Mouse (Mus musculus) forebrain, embryonic 16.5 days (tissue): Measurements from ENCODE around the gene Grhl1. TPM values are rescaled to one million over a fixed set of nuclear protein-coding genes. Genes with fewer than 3 reads are reported as not detected.
A peak's percentile ranks its signal among the peaks of the same experiment; 100 is the strongest.
"Not testable (repeated sequence)": the region's sequence is repeated elsewhere in the genome, so short reads cannot be mapped to it uniquely, and the experiment has no call there.

Source experiments
- ATAC-seq: fragments of 200-750 bp; cut with Nextera tagmentation; 2 replicates; pipeline ENCODE4 v1.8.0; 2017; ENCODE audit warnings: mild to moderate bottlenecking, moderate library complexity
- H3K27ac ChIP-seq: fragments of 300-500 bp; sonication (generic); 2 replicates; pipeline ENCODE4 v1.5.1; 2014; ENCODE audit warnings: low read length, control low read depth
- H3K27me3 ChIP-seq: fragments of 300-500 bp; sonication (generic); replicated peaks from 2 replicates; pipeline ENCODE4 v1.6.1; 2014; ENCODE audit warnings: low read length; ENCODE audit not compliant: control insufficient read depth, insufficient read depth
- H3K36me3 ChIP-seq: fragments of 300-500 bp; sonication (generic); 2 replicates; pipeline ENCODE4 v1.6.1; 2014; ENCODE audit not compliant: control insufficient read depth, insufficient read depth
- H3K4me1 ChIP-seq: fragments of 300-500 bp; sonication (generic); replicated peaks from 2 replicates; pipeline ENCODE4 v1.6.1; 2014; ENCODE audit warnings: low read length; ENCODE audit not compliant: control insufficient read depth, insufficient read depth
- H3K4me2 ChIP-seq: fragments of 300-500 bp; sonication (generic); 2 replicates; pipeline ENCODE4 v1.6.1; 2014; ENCODE audit warnings: mild to moderate bottlenecking, low read length, control low read depth
- H3K4me3 ChIP-seq: fragments of 300-500 bp; sonication (generic); replicated peaks from 2 replicates; pipeline ENCODE4 v1.5.1; 2014; ENCODE audit warnings: mild to moderate bottlenecking, low read length, control low read depth
- H3K9ac ChIP-seq: fragments of 300-500 bp; sonication (generic); replicated peaks from 2 replicates; pipeline ENCODE4 v1.6.1; 2014; ENCODE audit warnings: low read depth, low read length, control low read depth
- H3K9me3 ChIP-seq: fragments of 300-500 bp; sonication (generic); 2 replicates; pipeline ENCODE4 v1.6.1; 2016; ENCODE audit warnings: low read length; ENCODE audit not compliant: control insufficient read depth
- WGBS: fragments of 180-500 bp; shearing (Covaris S2); extraction: QIAGEN DNeasy Blood & Tissue Kit; methylation state at CpG from one replicate; pipeline ENCODE4 v1.1.7; 2014; 5-methylcytosine and 5-hydroxymethylcytosine counted together
- polyA plus RNA-seq: library from polyadenylated mRNA; unstranded; fragments of >200 nt; fragmentation: Nextera tagmentation; extraction: Ambion mirVana; gene quantifications from 2 replicates; pipeline ENCODE4 v1.2.1, GENCODE M21; 2015

Grhl1 gene
- polyA plus RNA-seq, 1 experiment from 2014 or later: 0.89 TPM

DNA sequence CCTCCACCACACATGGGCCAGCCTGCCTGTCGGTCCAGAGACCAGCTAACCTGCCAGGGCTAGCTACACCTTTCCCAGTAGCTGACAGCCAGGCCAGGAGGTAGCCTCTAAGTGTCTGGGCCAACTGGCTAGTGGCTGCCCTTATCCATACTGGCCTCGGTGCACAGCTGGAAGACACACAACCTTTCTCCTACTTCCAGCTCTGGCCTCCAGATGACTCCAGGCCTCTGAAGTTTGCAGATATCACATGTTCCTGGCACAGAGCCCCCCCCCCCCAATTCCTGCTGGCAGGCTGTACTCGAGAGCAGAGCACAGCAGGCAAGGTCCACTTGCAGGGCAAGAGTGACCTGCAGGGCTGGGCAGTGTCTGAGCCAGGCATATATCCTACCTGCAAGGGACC, 55.1 kb downstream of the Grhl1 start:
- Histone ChIP-seq H3K9ac (no peak overlapping the region), H3K4me1 (no peaks in the 10 kb centered on the region), H3K4me2 (no peak overlapping the region), H3K36me3 (no peaks in the 10 kb centered on the region), H3K4me3 (no peak overlapping the region), H3K27me3 (no peaks in the 10 kb centered on the region), H3K27ac (no peak overlapping the region), H3K9me3 (no peaks in the 10 kb centered on the region)
- WGBS: 83% methylated on average over 3 of the region's 3 CpGs
- ATAC-seq: no peak

DNA sequence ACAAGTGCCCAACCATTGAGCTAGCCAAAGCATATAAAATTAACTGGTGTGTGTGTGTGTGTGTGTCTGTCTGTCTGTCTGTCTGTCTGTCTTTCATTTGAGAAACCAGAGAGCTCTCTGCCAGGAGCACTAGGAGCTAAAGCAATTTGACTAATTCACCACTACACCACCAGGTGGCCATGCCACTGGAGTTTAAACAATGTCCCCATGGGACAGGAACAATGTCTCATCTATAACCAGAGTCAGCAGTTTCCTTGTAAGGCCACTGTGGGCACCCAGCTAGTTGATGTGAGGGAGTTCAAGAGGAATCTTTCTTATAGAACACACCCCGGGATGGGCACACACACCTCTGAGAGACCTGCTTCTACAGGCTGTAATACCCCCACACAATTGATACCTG, 58.1 kb downstream of the Grhl1 start:
- H3K4me1 ChIP-seq: no peaks in the 10 kb centered on the region
- H3K9ac ChIP-seq: no peak overlapping the region
- H3K4me3 ChIP-seq: no peak overlapping the region
- 88% methylated on average over 1 of the region's 1 CpGs for WGBS
- no peak overlapping the region for H3K27ac ChIP-seq
- H3K4me2 ChIP-seq: no peak overlapping the region
- H3K9me3 ChIP-seq: no peaks in the 10 kb centered on the region
- H3K27me3 ChIP-seq: no peaks in the 10 kb centered on the region
- H3K36me3 ChIP-seq: no peaks in the 10 kb centered on the region
- no peak for ATAC-seq

DNA sequence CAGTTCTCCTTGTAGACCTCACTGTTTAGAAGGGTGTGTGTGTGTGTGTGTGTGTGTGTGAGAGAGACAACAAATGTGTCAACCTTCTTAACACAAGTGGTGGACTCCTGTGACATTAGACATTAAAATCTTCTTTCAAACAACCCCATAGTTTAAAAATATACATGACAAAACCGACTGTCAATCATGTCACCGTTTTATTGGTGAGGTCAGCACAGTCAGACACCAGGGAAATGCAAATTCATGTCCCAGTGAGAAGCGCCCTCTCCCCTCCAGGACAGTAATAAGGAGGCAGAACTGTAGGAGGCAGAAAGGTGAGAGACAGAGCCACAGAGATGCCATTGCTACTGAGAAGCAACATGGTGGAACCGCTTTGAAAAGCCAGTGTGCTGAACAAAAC, 60.3 kb downstream of the Grhl1 start:
- Histone ChIP-seq H3K27me3 (no peaks in the 10 kb centered on the region), H3K4me2 (no peak overlapping the region), H3K27ac (no peak overlapping the region), H3K4me1 (no peaks in the 10 kb centered on the region), H3K9ac (no peak overlapping the region), H3K36me3 (no peaks in the 10 kb centered on the region), H3K9me3 (no peaks in the 10 kb centered on the region), H3K4me3 (no peak overlapping the region)
- WGBS: 69% methylated on average over 4 of the region's 4 CpGs
- ATAC-seq: no peak

GRCm38 (mm10) chr12:24633753-24634191, 61.7 kb downstream of the Grhl1 start:
- 76% methylated on average over 1 of the region's 1 CpGs for WGBS

GRCm38 (mm10) chr12:24634212-24634611, 62.1 kb downstream of the Grhl1 start:
- no peaks in the 10 kb centered on the region for H3K36me3 ChIP-seq
- H3K27me3 ChIP-seq: no peaks in the 10 kb centered on the region
- no peak for ATAC-seq
- H3K4me3 ChIP-seq: no peak overlapping the region
- 89% methylated on average over 4 of the region's 4 CpGs for WGBS
- H3K4me2 ChIP-seq: no peak overlapping the region
- no peaks in the 10 kb centered on the region for H3K9me3 ChIP-seq
- H3K27ac ChIP-seq: no peak overlapping the region
- H3K4me1 ChIP-seq: no peaks in the 10 kb centered on the region
- H3K9ac ChIP-seq: no peak overlapping the region

More at GRCm38 (mm10) chr12:24633753-24634191, 61.7 kb downstream of the Grhl1 start:
- Histone ChIP-seq H3K4me3 (no peak overlapping the region), H3K27me3 (no peaks in the 10 kb centered on the region), H3K4me1 (no peaks in the 10 kb centered on the region), H3K27ac (no peak overlapping the region), H3K9me3 (no peaks in the 10 kb centered on the region), H3K9ac (no peak overlapping the region), H3K36me3 (no peaks in the 10 kb centered on the region), H3K4me2 (no peak overlapping the region)
- ATAC-seq: no peak

DNA sequence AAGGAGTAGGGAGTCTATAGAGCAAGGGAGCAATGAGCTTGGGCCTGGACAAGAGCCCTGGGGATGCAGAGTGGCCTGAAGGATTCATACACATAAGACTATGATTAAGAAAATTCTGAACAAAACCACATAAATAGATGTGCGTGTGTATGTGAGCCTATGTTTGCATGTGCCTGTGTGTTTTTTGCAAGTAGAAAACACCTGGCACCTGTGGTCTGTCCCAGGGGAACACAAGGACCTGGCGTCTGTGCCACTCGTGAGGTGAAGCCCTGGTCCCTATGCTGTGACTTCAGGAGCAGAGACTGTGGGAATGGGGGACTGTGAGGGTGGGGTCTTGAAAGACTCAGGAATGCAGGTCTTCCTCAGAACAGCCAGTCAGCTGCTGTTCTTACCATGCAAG, 62.6 kb downstream of the Grhl1 start:
- Histone ChIP-seq H3K9me3 (no peaks in the 10 kb centered on the region), H3K27ac (no peak overlapping the region), H3K9ac (no peak overlapping the region), H3K27me3 (no peaks in the 10 kb centered on the region), H3K4me2 (no peak overlapping the region), H3K4me3 (no peak overlapping the region), H3K36me3 (no peaks in the 10 kb centered on the region), H3K4me1 (no peaks in the 10 kb centered on the region)
- 82% methylated on average over 3 of the region's 3 CpGs for WGBS
- ATAC-seq: no peak

DNA sequence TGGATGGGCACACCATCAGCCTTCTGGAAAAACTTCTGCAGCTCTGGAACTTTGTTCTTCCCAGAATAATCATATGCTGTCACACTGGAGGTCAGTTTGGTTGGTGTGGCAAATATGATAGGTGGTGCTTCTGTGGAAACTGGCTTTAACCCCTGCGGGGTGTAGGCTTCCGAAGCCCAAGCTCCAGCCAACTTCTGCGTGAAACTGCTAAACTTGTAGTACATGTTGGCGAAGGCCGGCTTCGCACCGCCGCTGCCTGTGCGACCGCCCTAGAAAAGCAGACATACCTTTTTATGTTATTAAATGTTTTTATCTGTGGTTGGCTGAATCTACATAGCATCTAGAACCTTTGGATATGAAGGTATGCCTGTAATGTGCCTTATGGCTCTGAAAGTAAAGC, 66.7 kb downstream of the Grhl1 start:
- not testable (repeated sequence) for ATAC-seq, H3K4me1 ChIP-seq, H3K9me3 ChIP-seq, H3K36me3 ChIP-seq, H3K27me3 ChIP-seq, H3K9ac ChIP-seq, H3K4me2 ChIP-seq, H3K27ac ChIP-seq, H3K4me3 ChIP-seq
- 96% methylated on average over 10 of the region's 10 CpGs for WGBS

DNA sequence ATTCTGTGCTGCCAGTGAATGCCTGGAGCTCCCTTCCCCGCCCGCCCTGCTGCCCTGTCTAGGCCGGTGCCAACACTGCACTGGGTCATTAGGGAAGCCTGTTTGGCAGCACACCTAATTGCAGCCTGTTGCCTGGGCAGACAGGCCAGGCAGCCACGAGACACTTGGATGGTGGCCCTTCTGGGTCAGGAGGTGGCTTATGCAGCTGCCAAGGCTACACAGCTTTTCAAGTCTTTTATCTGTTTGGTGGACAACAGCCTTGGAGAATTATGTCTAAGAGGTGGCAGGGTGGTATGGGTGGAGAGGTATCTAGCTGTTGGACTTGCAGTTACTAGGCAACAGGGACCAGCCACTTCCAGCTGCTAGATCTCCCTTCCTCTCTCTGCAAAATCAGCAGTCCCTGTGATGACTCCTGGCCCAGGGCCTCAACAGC, 70.3 kb downstream of the Grhl1 start:
- H3K4me1 ChIP-seq: peaks cover 9% of the 10 kb centered on the region
- peak; percentile 95 for ATAC-seq
- H3K27ac ChIP-seq: no peak overlapping the region
- 19% methylated on average over 4 of the region's 4 CpGs for WGBS
- H3K27me3 ChIP-seq: no peaks in the 10 kb centered on the region
- no peaks in the 10 kb centered on the region for H3K36me3 ChIP-seq
- H3K4me3 ChIP-seq: no peak overlapping the region
- no peak overlapping the region for H3K4me2 ChIP-seq
- H3K9me3 ChIP-seq: no peaks in the 10 kb centered on the region
- no peak overlapping the region for H3K9ac ChIP-seq

DNA sequence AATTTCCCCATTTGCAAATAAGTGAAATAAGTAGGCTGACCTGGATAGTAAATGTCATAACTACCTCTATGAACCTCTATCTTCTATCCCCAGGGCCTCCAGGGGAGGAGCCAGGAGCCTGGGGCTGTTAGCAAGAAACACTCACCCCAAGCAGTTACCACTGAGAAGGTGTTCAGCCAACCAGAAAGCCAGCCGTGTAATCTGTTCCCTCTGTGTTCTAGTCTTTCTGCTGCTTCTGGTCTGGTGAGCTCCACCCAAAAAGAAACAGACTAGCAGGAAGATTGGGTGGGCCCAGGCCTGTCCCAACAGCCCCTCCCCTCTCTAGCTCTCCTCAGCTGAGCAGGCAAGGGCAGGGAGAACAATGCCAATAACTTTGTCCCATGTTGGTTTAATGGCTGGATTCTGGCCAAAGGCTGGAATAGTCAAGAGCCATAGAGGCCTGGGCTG, 72.1 kb downstream of the Grhl1 start:
- no peaks in the 10 kb centered on the region for H3K27me3 ChIP-seq
- no peaks in the 10 kb centered on the region for H3K36me3 ChIP-seq
- no peak overlapping the region for H3K27ac ChIP-seq
- H3K9ac ChIP-seq: no peak overlapping the region
- ATAC-seq: no peak
- H3K9me3 ChIP-seq: no peaks in the 10 kb centered on the region
- H3K4me1 ChIP-seq: peaks cover 9% of the 10 kb centered on the region
- 35% methylated on average over 1 of the region's 1 CpGs for WGBS
- no peak overlapping the region for H3K4me2 ChIP-seq
- no peak overlapping the region for H3K4me3 ChIP-seq

DNA sequence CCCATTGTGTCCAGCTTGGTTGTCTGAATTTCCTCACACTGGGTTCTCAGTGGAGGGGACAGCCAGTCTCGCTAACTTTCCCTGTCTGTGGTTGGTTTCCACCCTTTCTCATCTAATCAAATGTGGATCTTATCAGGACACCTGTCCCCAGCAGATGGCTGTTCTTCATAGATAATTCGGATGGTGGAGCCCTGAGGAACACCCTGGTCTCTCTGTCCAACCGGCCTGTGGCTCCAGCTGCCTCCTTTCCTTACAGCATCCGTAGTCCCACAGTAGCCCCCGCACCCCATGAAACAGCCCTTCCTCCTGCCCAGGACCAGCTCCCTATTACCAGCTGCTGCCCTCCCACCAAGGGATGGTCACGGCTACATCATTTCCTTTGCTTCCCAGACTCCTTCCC, 73.8 kb downstream of the Grhl1 start:
- H3K9me3 ChIP-seq: no peaks in the 10 kb centered on the region
- no peak overlapping the region for H3K4me3 ChIP-seq
- no peak overlapping the region for H3K4me2 ChIP-seq
- H3K4me1 ChIP-seq: peaks cover 14% of the 10 kb centered on the region
- WGBS: 91% methylated on average over 6 of the region's 6 CpGs
- no peaks in the 10 kb centered on the region for H3K36me3 ChIP-seq
- no peak overlapping the region for H3K27ac ChIP-seq
- H3K9ac ChIP-seq: no peak overlapping the region
- no peaks in the 10 kb centered on the region for H3K27me3 ChIP-seq
- ATAC-seq: no peak
